Mouse (Mus musculus): ENCODE results near the gene Ufd1.
"Not testable (repeated sequence)": the region's sequence is repeated elsewhere in the genome, so short reads cannot be mapped to it uniquely, and the experiment has no call there.

DNA sequence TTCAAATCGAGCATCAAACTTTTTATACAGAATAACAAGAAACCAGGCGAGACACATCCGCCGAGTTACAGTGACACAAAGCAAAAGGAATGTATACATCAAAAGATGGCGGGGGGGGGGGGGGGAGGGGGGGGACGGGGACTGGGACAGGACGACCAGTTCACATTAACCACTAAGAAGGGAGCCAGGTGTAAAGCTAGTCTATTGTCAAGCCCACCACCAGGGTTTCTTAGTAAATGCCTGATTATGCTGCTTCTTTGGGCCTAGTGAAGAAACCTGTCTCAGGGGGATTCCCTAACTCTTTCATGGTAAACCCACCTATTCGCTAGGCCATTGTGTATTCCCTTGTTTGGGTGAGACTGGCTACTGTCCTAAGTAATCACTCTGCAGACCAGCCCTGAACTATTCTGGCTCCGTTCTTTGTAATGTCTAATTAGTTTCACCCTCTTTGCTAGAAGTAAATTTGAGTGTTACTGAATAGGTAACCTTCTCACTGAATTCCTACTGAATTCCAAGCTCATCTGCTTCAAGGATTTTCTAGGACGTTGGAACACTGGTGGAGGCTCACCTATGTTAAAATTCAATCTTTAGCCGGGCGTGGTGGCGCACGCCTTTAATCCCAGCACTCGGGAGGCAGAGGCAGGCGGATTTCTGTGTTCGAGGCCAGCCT, 38.1 kb downstream of the Ufd1 start:
- not testable (repeated sequence) for TF ChIP-seq CTCF (IDR thresholded peaks at IDR 0.05; ENCODE audit: extremely low read depth, insufficient read depth, insufficient read length, insufficient replicate concordance); POLR2A (IDR thresholded peaks at IDR 0.05; ENCODE audit: low read depth, low read length)

Data from spleen, adult 2 months (tissue).